Mouse (Mus musculus) left cerebral cortex, adult 9 months (tissue): Measurements from ENCODE around the gene Ndufaf3.

Experiments used
- DNase-seq, 2 experiments: peaks; one replicate each; pipeline ENCODE4 v3.0.0; 2022; ENCODE audit warnings: low spot score in 2 of 2

The Ndufaf3 gene

GRCm38 (mm10) chr9:108517931-108518332 lies 49.3 kb downstream of the Ndufaf3 start:
- peak in 1 of 2 experiments; percentile 37 for DNase-seq

GRCm38 (mm10) chr9:108517253-108517930 lies 49.8 kb downstream of the Ndufaf3 start:
- peak in 1 of 2 experiments; percentile 72 for DNase-seq

- DNase-seq: peak; percentile 92 to 96
These were observed 50.6 kb downstream of the Ndufaf3 start, which contains the start of gene Qrich1 for GRCm38 (mm10) chr9:108516380-108517251. Qrich1 (plus strand) TSS chr9:108516806.
